Mouse (Mus musculus): ENCODE measurements at regions not wholly inside any gene's neighbourhood (a gene's known extent, or its start where the extent isn't known, plus 50 kb on each side); places are given as distances from the start of the nearest gene placed in this dataset.

DNA sequence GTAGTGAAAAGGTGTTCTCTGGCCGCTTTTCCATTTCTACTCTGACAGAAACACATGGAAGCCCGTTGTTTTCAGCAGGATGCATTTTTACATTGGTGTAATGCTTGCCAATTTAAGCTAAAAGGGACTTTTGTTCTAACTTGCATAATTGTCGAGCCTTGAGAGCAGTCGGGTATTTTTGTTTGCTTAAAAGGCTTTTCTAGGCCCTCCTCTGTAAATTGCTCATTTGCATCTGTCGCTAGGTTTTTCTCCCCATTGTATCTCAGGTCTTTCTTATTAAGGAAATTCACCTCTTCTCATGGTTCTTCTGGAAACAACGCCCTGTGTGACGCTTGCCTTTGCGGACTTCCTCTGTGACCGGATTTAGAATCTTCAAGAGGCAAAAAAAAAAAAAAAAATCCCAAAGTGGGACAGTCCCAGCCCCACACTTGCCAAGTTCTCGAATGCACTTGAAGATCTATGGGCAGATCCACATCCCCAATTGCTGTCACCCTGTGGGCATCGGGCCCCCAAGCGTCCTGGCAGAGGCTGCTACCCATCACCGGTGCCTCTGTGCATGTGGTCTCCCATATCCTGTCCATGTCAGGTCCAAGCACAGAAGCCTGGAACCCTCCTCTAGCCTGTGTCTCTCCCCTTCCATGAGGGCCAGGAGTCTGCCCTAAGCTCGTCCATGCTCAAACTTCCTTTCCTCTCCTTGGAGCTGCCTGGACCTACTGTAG is 100.6 kb upstream of the Dyrk2 start:
- TF ChIP-seq CTCF (IDR thresholded peaks at IDR 0.05; ENCODE audit: low read depth): no peak
- TF ChIP-seq EP300 (IDR thresholded peaks at IDR 0.05; ENCODE audit: low read depth): no peak

All from liver, postnatal 0 days (tissue).